Mouse (Mus musculus) embryonic facial prominence, embryonic 10.5 days (tissue): ENCODE data around the gene Cplx2. TPM values are rescaled to one million over a fixed set of nuclear protein-coding genes. Genes with fewer than 3 reads are reported as not detected.
A peak's percentile ranks its signal among the peaks of the same experiment; 100 is the strongest.

Experiments used
- DNase-seq: peaks from one replicate; pipeline ENCODE4 v3.0.0-alpha.2; 2017; ENCODE audit warnings: low spot score
- H3K27ac ChIP-seq: fragments of 300-500 bp; sonication (generic); replicated peaks from 2 replicates; pipeline ENCODE4 v1.5.1; 2016; ENCODE audit warnings: mild to moderate bottlenecking
- H3K27me3 ChIP-seq: fragments of 300-500 bp; sonication (generic); replicated peaks from 2 replicates; pipeline ENCODE4 v1.6.1; 2016; ENCODE audit warnings: low read depth, mild to moderate bottlenecking; ENCODE audit not compliant: poor library complexity, severe bottlenecking
- H3K36me3 ChIP-seq: fragments of 300-500 bp; sonication (generic); replicated peaks from 2 replicates; pipeline ENCODE4 v1.6.1; 2016; ENCODE audit warnings: mild to moderate bottlenecking, moderate library complexity
- H3K4me1 ChIP-seq: fragments of 300-500 bp; sonication (generic); 2 replicates; pipeline ENCODE4 v1.6.1; 2016
- H3K4me3 ChIP-seq: fragments of 300-500 bp; sonication (generic); 2 replicates; pipeline ENCODE4 v1.5.1; 2016; ENCODE audit warnings: mild to moderate bottlenecking, moderate library complexity
- H3K9me3 ChIP-seq: fragments of 300-500 bp; sonication (generic); 2 replicates; pipeline ENCODE4 v1.6.1; 2016; ENCODE audit warnings: mild to moderate bottlenecking
- WGBS: fragments of 180-500 bp; shearing (Covaris S2); methylation state at CpG from one replicate; pipeline ENCODE4 v1.1.7; 2016; 5-methylcytosine and 5-hydroxymethylcytosine counted together
- polyA plus RNA-seq: library from polyadenylated mRNA; unstranded; fragments of >200 nt; fragmentation: Nextera tagmentation; extraction: Ambion mirVana; gene quantifications from 2 replicates; pipeline ENCODE4 v1.2.1, GENCODE M21; 2016

The Cplx2 gene
- polyA plus RNA-seq, 1 experiment from 2014 or later = 6.9 TPM

- Histone ChIP-seq H3K36me3 (no peaks in the 10 kb centered on the region), H3K4me1 (peaks cover 26% of the 10 kb centered on the region), H3K27me3 (no peaks in the 10 kb centered on the region), H3K9me3 (no peaks in the 10 kb centered on the region), H3K4me3 (no peak overlapping the region), H3K27ac (no peak overlapping the region)
- 88% methylated on average over 7 of the region's 7 CpGs for WGBS
- no peak for DNase-seq
Observed at GRCm38 (mm10) chr13:54337541-54337940, 33.6 kb upstream of the Cplx2 start.

- Histone ChIP-seq H3K27ac (no peak overlapping the region), H3K36me3 (no peaks in the 10 kb centered on the region), H3K9me3 (no peaks in the 10 kb centered on the region), H3K4me1 (peaks cover 22% of the 10 kb centered on the region), H3K27me3 (no peaks in the 10 kb centered on the region), H3K4me3 (no peak overlapping the region)
- WGBS = 89% methylated on average over 5 of the region's 5 CpGs
- no peak for DNase-seq
Observed at GRCm38 (mm10) chr13:54338815-54339214, 32.3 kb upstream of the Cplx2 start.

GRCm38 (mm10) chr13:54345885-54346647, 25.1 kb upstream of the Cplx2 start:
- Histone ChIP-seq H3K36me3 (no peaks in the 10 kb centered on the region), H3K9me3 (no peaks in the 10 kb centered on the region), H3K27me3 (no peaks in the 10 kb centered on the region), H3K4me1 (peaks cover 23% of the 10 kb centered on the region), H3K4me3 (no peak overlapping the region), H3K27ac (no peak overlapping the region; the same call in 1 of the 2 replicates)
- DNase-seq = peak; percentile 25
- 71% methylated on average over 15 of the region's 15 CpGs for WGBS

GRCm38 (mm10) chr13:54348011-54348410, 23.1 kb upstream of the Cplx2 start:
- Histone ChIP-seq H3K4me3 (no peak overlapping the region), H3K27me3 (no peaks in the 10 kb centered on the region), H3K9me3 (no peaks in the 10 kb centered on the region), H3K27ac (no peak overlapping the region), H3K36me3 (no peaks in the 10 kb centered on the region), H3K4me1 (peaks cover 19% of the 10 kb centered on the region)
- WGBS = 71% methylated on average over 5 of the region's 5 CpGs
- no peak for DNase-seq

- WGBS = 79% methylated on average over 10 of the region's 10 CpGs
- Histone ChIP-seq H3K9me3 (no peaks in the 10 kb centered on the region), H3K4me1 (peaks cover 10% of the 10 kb centered on the region; the same call in 1 of the 2 replicates), H3K4me3 (no peak overlapping the region), H3K27ac (no peak overlapping the region), H3K27me3 (no peaks in the 10 kb centered on the region), H3K36me3 (no peaks in the 10 kb centered on the region)
- DNase-seq = no peak
Observed at GRCm38 (mm10) chr13:54349126-54349759, 21.9 kb upstream of the Cplx2 start.

GRCm38 (mm10) chr13:54357420-54357819, 13.7 kb upstream of the Cplx2 start:
- Histone ChIP-seq H3K27ac (no peak overlapping the region), H3K4me1 (no peaks in the 10 kb centered on the region), H3K9me3 (no peaks in the 10 kb centered on the region), H3K4me3 (no peak overlapping the region), H3K27me3 (no peaks in the 10 kb centered on the region), H3K36me3 (no peaks in the 10 kb centered on the region)
- no peak for DNase-seq
- 86% methylated on average over 4 of the region's 4 CpGs for WGBS

- Histone ChIP-seq H3K4me1 (0 out of 2 replicates have a peak, but pooled peaks cover 2% of the 10 kb centered on the region), H3K36me3 (no peaks in the 10 kb centered on the region), H3K27me3 (no peaks in the 10 kb centered on the region), H3K4me3 (no peak overlapping the region), H3K27ac (no peak overlapping the region), H3K9me3 (no peaks in the 10 kb centered on the region)
- DNase-seq = no peak
- WGBS = 89% methylated on average over 6 of the region's 6 CpGs
Observed at GRCm38 (mm10) chr13:54359181-54359580, 12.0 kb upstream of the Cplx2 start.

GRCm38 (mm10) chr13:54364686-54365085, 6.5 kb upstream of the Cplx2 start:
- no peak overlapping the region for H3K4me3 ChIP-seq
- no peak overlapping the region for H3K27ac ChIP-seq
- H3K9me3 ChIP-seq = no peaks in the 10 kb centered on the region
- H3K27me3 ChIP-seq = peaks cover 11% of the 10 kb centered on the region
- 88% methylated on average over 7 of the region's 7 CpGs for whole genome bisulfite sequencing
- H3K4me1 ChIP-seq = peaks cover 10% of the 10 kb centered on the region; the same call in 1 of the 2 replicates
- DNase-seq = no peak
- H3K36me3 ChIP-seq = no peaks in the 10 kb centered on the region

- Histone ChIP-seq H3K9me3 (no peaks in the 10 kb centered on the region), H3K4me3 (no peak overlapping the region), H3K27me3 (peaks cover 42% of the 10 kb centered on the region), H3K4me1 (peaks cover 36% of the 10 kb centered on the region), H3K36me3 (no peaks in the 10 kb centered on the region), H3K27ac (no peak overlapping the region)
- 79% methylated on average over 6 of the region's 6 CpGs for WGBS
- DNase-seq = no peak
Observed at GRCm38 (mm10) chr13:54367758-54368157, 3.4 kb upstream of the Cplx2 start.

GRCm38 (mm10) chr13:54368181-54368580, 3.0 kb upstream of the Cplx2 start:
- Histone ChIP-seq H3K27ac (no peak overlapping the region), H3K27me3 (peaks cover 46% of the 10 kb centered on the region), H3K4me3 (no peak overlapping the region), H3K36me3 (no peaks in the 10 kb centered on the region), H3K9me3 (no peaks in the 10 kb centered on the region), H3K4me1 (peaks cover 39% of the 10 kb centered on the region)
- 65% methylated on average over 9 of the region's 9 CpGs for WGBS
- no peak for DNase-seq

- DNase-seq = peak; percentile 94
- under 1% methylated on average over 59 of the region's 59 CpGs for WGBS
- no peaks in the 10 kb centered on the region for H3K36me3 ChIP-seq
- peaks cover 62% of the 10 kb centered on the region for H3K27me3 ChIP-seq
- H3K4me3 ChIP-seq = peak overlapping the region; percentile 55
- H3K9me3 ChIP-seq = no peaks in the 10 kb centered on the region
- peaks cover 46% of the 10 kb centered on the region for H3K4me1 ChIP-seq
- peak overlapping the region; percentile 21 for H3K27ac ChIP-seq
Observed at GRCm38 (mm10) chr13:54371387-54372330, 510 bp downstream of the Cplx2 start.

- H3K36me3 ChIP-seq = no peaks in the 10 kb centered on the region
Observed at GRCm38 (mm10) chr13:54372665-54373064, 1.5 kb downstream of the Cplx2 start.

More at GRCm38 (mm10) chr13:54372665-54373064, 1.5 kb downstream of the Cplx2 start:
- H3K9me3 ChIP-seq = no peaks in the 10 kb centered on the region
- no peak overlapping the region for H3K27ac ChIP-seq
- H3K27me3 ChIP-seq = peaks cover 62% of the 10 kb centered on the region
- H3K4me3 ChIP-seq = peak overlapping the region; percentile 55; the same call in 1 of the 2 replicates
- DNase-seq = peak; percentile 81
- H3K4me1 ChIP-seq = peaks cover 44% of the 10 kb centered on the region
- WGBS = 6% methylated on average over 16 of the region's 16 CpGs
